ENCODE assay signal across 17 mouse cellular contexts in the genomic region with DNA sequence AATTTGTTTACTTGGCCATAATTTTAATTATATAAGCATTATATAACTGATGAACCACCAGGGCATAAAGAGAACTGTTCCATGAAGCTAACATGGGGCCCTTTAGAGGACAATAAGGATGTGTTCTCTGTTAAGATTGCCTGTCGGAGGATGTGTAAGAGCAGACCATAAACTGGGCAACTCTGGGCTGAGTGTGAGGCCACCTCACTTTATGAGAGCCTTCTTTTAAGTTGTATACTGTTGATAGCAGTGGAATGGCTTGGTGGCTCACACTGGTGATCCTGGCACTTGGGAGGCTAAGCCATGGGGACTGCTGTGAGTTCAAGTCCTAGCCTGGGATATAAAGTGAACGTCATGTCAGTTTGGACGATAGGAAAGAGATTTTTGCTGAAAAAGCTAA.
"Had no signal": no experiment of that assay in that cellular context is flagged by ENCODE, and none has a peak within 500 bp of the region (broad histone marks: within the 10 kb centered on the region; RNA-seq: fewer than 3 reads in every experiment).

No protein-coding gene starts in this region.

- H3K9me3 ChIP-seq: lung, embryonic 15.5 days; megakaryocyte, embryonic 14.5 days; midbrain, embryonic 13.5 days; midbrain, embryonic 15.5 days; neural tube, embryonic 12.5 days; stomach, embryonic 15.5 days had no signal

- H3K4me2 ChIP-seq: lung, embryonic 15.5 days; midbrain, embryonic 11.5 days; midbrain, embryonic 13.5 days; midbrain, embryonic 15.5 days; neural tube, embryonic 12.5 days; stomach, embryonic 15.5 days had no signal

- ATAC-seq: lung, postnatal 0 days; midbrain, embryonic 13.5 days; midbrain, embryonic 15.5 days had no signal

- H3K27ac ChIP-seq: lung, embryonic 15.5 days; macrophage; midbrain, embryonic 13.5 days; midbrain, embryonic 15.5 days; neural tube, embryonic 12.5 days; stomach, embryonic 15.5 days; stomach, postnatal 0 days had no signal

- H3K4me3 ChIP-seq: lung, embryonic 15.5 days; megakaryocyte, embryonic 14.5 days; midbrain, embryonic 13.5 days; midbrain, embryonic 15.5 days; neural tube, embryonic 12.5 days; stomach, embryonic 15.5 days had no signal

- DNase-seq: lung, adult 2 months; lung, postnatal 14 days; lung, postnatal 36 days; right cerebral cortex, postnatal 14 days; thymus, adult 2 months; thymus, postnatal 25 days; thymus, postnatal 4 days had no signal

- H3K9ac ChIP-seq: lung, embryonic 15.5 days; midbrain, embryonic 13.5 days; midbrain, embryonic 15.5 days; neural tube, embryonic 12.5 days; stomach, embryonic 15.5 days had no signal

- H3K36me3 ChIP-seq: lung, embryonic 15.5 days; midbrain, embryonic 13.5 days; midbrain, embryonic 15.5 days; neural tube, embryonic 12.5 days; stomach, embryonic 15.5 days had no signal

- H3K4me1 ChIP-seq: stomach, embryonic 15.5 days had no signal

- H3K27me3 ChIP-seq: lung, embryonic 15.5 days; midbrain, embryonic 13.5 days; midbrain, embryonic 15.5 days; neural tube, embryonic 12.5 days; stomach, embryonic 15.5 days had no signal
